ENCODE assay signal across 21 mouse cellular contexts in genomic region chr12:8398852-8399251, GRCm38 (mm10).
A peak's percentile ranks its signal among the peaks of the same experiment; 100 is the strongest.
DNase-seq lines count a peak whose midpoint lies in the region; TF ChIP-seq lines count a peak whose summit lies in the region.
"Had no signal": no experiment of that assay in that cellular context is flagged by ENCODE, and none has a peak within 500 bp of the region (broad histone marks: within the 10 kb centered on the region; RNA-seq: fewer than 3 reads in every experiment).

No protein-coding gene starts in this region.

- H3K4me3 ChIP-seq in heart, adult 2 months: no peak overlapping the region
- H3K4me3 ChIP-seq in left cerebral cortex, adult 2 months: no peak overlapping the region
- H3K4me3 ChIP-seq in brown adipose tissue, adult 24 weeks (ENCODE audit: insufficient read depth, low read depth, low read length): no peak overlapping the region
- H3K4me3 ChIP-seq: embryonic facial prominence, embryonic 15.5 days; hindbrain, embryonic 13.5 days; limb, embryonic 15.5 days had no signal

- H3K79me2 ChIP-seq in heart, adult 2 months (replicated peaks; ENCODE audit: control insufficient read depth, insufficient read depth, low read length): no peaks in the 10 kb centered on the region

- H3K4me1 ChIP-seq in heart, adult 2 months (ENCODE audit: control insufficient read depth, insufficient read depth, low read length): peaks cover 12% of the 10 kb centered on the region
- H3K4me1 ChIP-seq in brown adipose tissue, adult 24 weeks (ENCODE audit: control insufficient read depth, insufficient read depth, insufficient read length, low read length): peaks cover 27% of the 10 kb centered on the region
- H3K4me1 ChIP-seq: embryonic facial prominence, embryonic 15.5 days had no signal

- TF ChIP-seq CTCF in heart, adult 2 months (IDR thresholded peaks at IDR 0.05): no peak
- peak; percentile 23 for TF ChIP-seq CTCF in left cerebral cortex, adult 2 months (IDR thresholded peaks at IDR 0.05)

- 79% methylated on average over 3 of the region's 3 CpGs for WGBS in heart, adult 2 months

- no peak for TF ChIP-seq POLR2A in heart, adult 2 months (IDR thresholded peaks at IDR 0.05; ENCODE audit: insufficient read depth, low read depth, low read length)

- H3K36me3 ChIP-seq in heart, adult 2 months (ENCODE audit: control insufficient read depth, insufficient read depth, low read length): 0 out of 2 replicates have a peak, but pooled peaks cover 2% of the 10 kb centered on the region
- H3K36me3 ChIP-seq: embryonic facial prominence, embryonic 15.5 days; G1E; hindbrain, embryonic 13.5 days; limb, embryonic 15.5 days had no signal

- no peaks in the 10 kb centered on the region for H3K27me3 ChIP-seq in heart, adult 2 months (ENCODE audit: control insufficient read depth, insufficient read depth, low read length)
- H3K27me3 ChIP-seq: CH12.LX; embryonic facial prominence, embryonic 15.5 days; hindbrain, embryonic 13.5 days; limb, embryonic 15.5 days had no signal

- no peak for DNase-seq in heart, adult 2 months
- no peak for DNase-seq in heart, postnatal 10 days
- no peak for DNase-seq in left cerebral cortex, adult 2 months (ENCODE audit: extremely low spot score in 1 of 2, low spot score in 2 of 2)
- DNase-seq in left cerebral cortex, adult 18-20 months (ENCODE audit: low spot score in 2 of 2): no peak
- DNase-seq in ZHBTc4 (ENCODE audit: low read depth, low spot score): peak; percentile 11
- DNase-seq in liver: no peak
- DNase-seq: adrenal gland, postnatal 10 days; B cell, adult 2 months; cerebellum, adult 9-10 months; forebrain, postnatal 0 days; kidney, adult 2 months; kidney, postnatal 14 days; left cerebral cortex, postnatal 4 days; lung, postnatal 14 days; thymus, postnatal 25 days had no signal

- TF ChIP-seq EP300 in heart, adult 2 months (IDR thresholded peaks at IDR 0.05; ENCODE audit: insufficient read depth, low read depth, low read length): no peak

- intact Hi-C loops in heart, adult 2 months (cut with DNase I): no loop called here
- intact Hi-C loops in heart, postnatal 10 days (cut with DNase I): no loop called here
- intact Hi-C loops in left cerebral cortex, adult 2 months (cut with DNase I): no loop called here

- peak overlapping the region; percentile 9 for H3K27ac ChIP-seq in heart, adult 2 months
- H3K27ac ChIP-seq in left cerebral cortex, adult 2 months: no peak overlapping the region
- peak overlapping the region; percentile 30; the same call in 1 of the 2 replicates for H3K27ac ChIP-seq in brown adipose tissue, adult 24 weeks (replicated peaks; ENCODE audit: low read depth, low read length)
- H3K27ac ChIP-seq: embryonic facial prominence, embryonic 15.5 days; hindbrain, embryonic 13.5 days; limb, embryonic 15.5 days had no signal

- no peak overlapping the region for H3K9ac ChIP-seq in heart, adult 2 months (ENCODE audit: low read depth, low read length)
- H3K9ac ChIP-seq: embryonic facial prominence, embryonic 15.5 days; forebrain, postnatal 0 days; hindbrain, embryonic 13.5 days; limb, embryonic 15.5 days had no signal
